Mouse (Mus musculus): ENCODE data around the gene Pml. TPM values are rescaled to one million over a fixed set of nuclear protein-coding genes. Genes with fewer than 3 reads are reported as not detected.
A peak's percentile ranks its signal among the peaks of the same experiment; 100 is the strongest.

Pml gene
- polyA plus RNA-seq, 1 experiment: 24.3 TPM

- H3K4me3 ChIP-seq (ENCODE audit: insufficient read depth, poor library complexity, severe bottlenecking): no peak overlapping the region
- no peaks in the 10 kb centered on the region for H3K36me3 ChIP-seq (ENCODE audit: control insufficient read depth, insufficient read depth)
- TF ChIP-seq CEBPB (IDR thresholded peaks at IDR 0.05; ENCODE audit: low read depth) (no peak), MYOG (IDR thresholded peaks at IDR 0.05; ENCODE audit: control insufficient read depth, extremely low read depth, insufficient read length) (no peak)
- H3ac ChIP-seq (ENCODE audit: control insufficient read depth, insufficient read length, low read depth): no peak overlapping the region
- no peaks in the 10 kb centered on the region for H3K27me3 ChIP-seq (ENCODE audit: control insufficient read depth, insufficient read depth, insufficient read length)
- H3K79me2 ChIP-seq (ENCODE audit: control insufficient read depth, insufficient read depth): no peaks in the 10 kb centered on the region
- no peaks in the 10 kb centered on the region for H3K79me3 ChIP-seq (ENCODE audit: low read depth)
Measured at GRCm38 (mm10) chr9:58177165-58177564, 72.4 kb downstream of the Pml start.

- TF ChIP-seq MYOD1 (IDR thresholded peaks at IDR 0.05; ENCODE audit: control insufficient read depth, insufficient read length, low read depth) (no peak), FOSL1 (IDR thresholded peaks at IDR 0.05; ENCODE audit: insufficient read depth, low read length, poor library complexity, severe bottlenecking) (no peak), USF1 (IDR thresholded peaks at IDR 0.05; ENCODE audit: low read depth) (no peak), MAX (IDR thresholded peaks at IDR 0.05) (no peak), CTCF (IDR thresholded peaks at IDR 0.05; ENCODE audit: control insufficient read depth, insufficient read depth, insufficient read length) (no peak), CEBPB (IDR thresholded peaks at IDR 0.05; ENCODE audit: low read depth) (no peak), MYOG (IDR thresholded peaks at IDR 0.05; ENCODE audit: control insufficient read depth, extremely low read depth, insufficient read length) (no peak)
- Histone ChIP-seq H3K79me3 (ENCODE audit: low read depth) (no peaks in the 10 kb centered on the region), H3K27me3 (ENCODE audit: control insufficient read depth, insufficient read depth, insufficient read length) (no peaks in the 10 kb centered on the region), H3K4me3 (ENCODE audit: insufficient read depth, poor library complexity, severe bottlenecking) (no peak overlapping the region), H3K36me3 (ENCODE audit: control insufficient read depth, insufficient read depth) (no peaks in the 10 kb centered on the region), H3K79me2 (ENCODE audit: control insufficient read depth, insufficient read depth) (no peaks in the 10 kb centered on the region), H3ac (ENCODE audit: control insufficient read depth, insufficient read length, low read depth) (no peak overlapping the region)
Measured at GRCm38 (mm10) chr9:58175745-58176487, 73.7 kb downstream of the Pml start.

- Histone ChIP-seq H3ac (ENCODE audit: control insufficient read depth, insufficient read length, low read depth) (no peak overlapping the region), H3K79me3 (ENCODE audit: low read depth) (no peaks in the 10 kb centered on the region), H3K27me3 (ENCODE audit: control insufficient read depth, insufficient read depth, insufficient read length) (no peaks in the 10 kb centered on the region), H3K36me3 (ENCODE audit: control insufficient read depth, insufficient read depth) (no peaks in the 10 kb centered on the region), H3K79me2 (ENCODE audit: control insufficient read depth, insufficient read depth) (no peaks in the 10 kb centered on the region), H3K4me3 (ENCODE audit: insufficient read depth, poor library complexity, severe bottlenecking) (no peak overlapping the region)
- TF ChIP-seq USF1 (IDR thresholded peaks at IDR 0.05; ENCODE audit: low read depth) (peak; percentile 79), MAX (IDR thresholded peaks at IDR 0.05) (no peak), FOSL1 (IDR thresholded peaks at IDR 0.05; ENCODE audit: insufficient read depth, low read length, poor library complexity, severe bottlenecking) (no peak), CTCF (IDR thresholded peaks at IDR 0.05; ENCODE audit: control insufficient read depth, insufficient read depth, insufficient read length) (no peak), CEBPB (IDR thresholded peaks at IDR 0.05; ENCODE audit: low read depth) (no peak), MYOG (IDR thresholded peaks at IDR 0.05; ENCODE audit: control insufficient read depth, extremely low read depth, insufficient read length) (no peak), MYOD1 (IDR thresholded peaks at IDR 0.05; ENCODE audit: control insufficient read depth, insufficient read length, low read depth) (peak; percentile 75)
Measured at GRCm38 (mm10) chr9:58174818-58175251, 74.8 kb downstream of the Pml start.

GRCm38 (mm10) chr9:58172863-58173262 is 76.7 kb downstream of the Pml start:
- H3K79me2 ChIP-seq (ENCODE audit: control insufficient read depth, insufficient read depth): no peaks in the 10 kb centered on the region
- no peaks in the 10 kb centered on the region for H3K27me3 ChIP-seq (ENCODE audit: control insufficient read depth, insufficient read depth, insufficient read length)
- H3K4me3 ChIP-seq (ENCODE audit: insufficient read depth, poor library complexity, severe bottlenecking): no peak overlapping the region
- no peaks in the 10 kb centered on the region for H3K79me3 ChIP-seq (ENCODE audit: low read depth)
- no peak overlapping the region for H3ac ChIP-seq (ENCODE audit: control insufficient read depth, insufficient read length, low read depth)
- TF ChIP-seq CTCF (IDR thresholded peaks at IDR 0.05; ENCODE audit: control insufficient read depth, insufficient read depth, insufficient read length) (no peak), FOSL1 (IDR thresholded peaks at IDR 0.05; ENCODE audit: insufficient read depth, low read length, poor library complexity, severe bottlenecking) (no peak)
- no peaks in the 10 kb centered on the region for H3K36me3 ChIP-seq (ENCODE audit: control insufficient read depth, insufficient read depth)

GRCm38 (mm10) chr9:58169426-58169825 is 80.2 kb downstream of the Pml start:
- TF ChIP-seq MAX (IDR thresholded peaks at IDR 0.05): no peak
- TF ChIP-seq CTCF (IDR thresholded peaks at IDR 0.05; ENCODE audit: control insufficient read depth, insufficient read depth, insufficient read length): no peak
- no peak for TF ChIP-seq MYOG (IDR thresholded peaks at IDR 0.05; ENCODE audit: control insufficient read depth, extremely low read depth, insufficient read length)
- TF ChIP-seq FOSL1 (IDR thresholded peaks at IDR 0.05; ENCODE audit: insufficient read depth, low read length, poor library complexity, severe bottlenecking): no peak
- TF ChIP-seq CEBPB (IDR thresholded peaks at IDR 0.05; ENCODE audit: low read depth): no peak
- no peak for TF ChIP-seq USF1 (IDR thresholded peaks at IDR 0.05; ENCODE audit: low read depth)
- no peak for TF ChIP-seq MYOD1 (IDR thresholded peaks at IDR 0.05; ENCODE audit: control insufficient read depth, insufficient read length, low read depth)
- no peaks in the 10 kb centered on the region for H3K27me3 ChIP-seq (ENCODE audit: control insufficient read depth, insufficient read depth, insufficient read length)

GRCm38 (mm10) chr9:58168880-58169279 is 80.7 kb downstream of the Pml start:
- H3K79me3 ChIP-seq (ENCODE audit: low read depth): no peaks in the 10 kb centered on the region
- H3K36me3 ChIP-seq (ENCODE audit: control insufficient read depth, insufficient read depth): no peaks in the 10 kb centered on the region
- H3ac ChIP-seq (ENCODE audit: control insufficient read depth, insufficient read length, low read depth): no peak overlapping the region
- H3K27me3 ChIP-seq (ENCODE audit: control insufficient read depth, insufficient read depth, insufficient read length): no peaks in the 10 kb centered on the region
- H3K79me2 ChIP-seq (ENCODE audit: control insufficient read depth, insufficient read depth): no peaks in the 10 kb centered on the region
- no peak overlapping the region for H3K4me3 ChIP-seq (ENCODE audit: insufficient read depth, poor library complexity, severe bottlenecking)
- TF ChIP-seq CTCF (IDR thresholded peaks at IDR 0.05; ENCODE audit: control insufficient read depth, insufficient read depth, insufficient read length) (no peak), MYOD1 (IDR thresholded peaks at IDR 0.05; ENCODE audit: control insufficient read depth, insufficient read length, low read depth) (peak; percentile 80)

More at GRCm38 (mm10) chr9:58169426-58169825, 80.2 kb downstream of the Pml start:
- Histone ChIP-seq H3ac (ENCODE audit: control insufficient read depth, insufficient read length, low read depth) (no peak overlapping the region), H3K4me3 (ENCODE audit: insufficient read depth, poor library complexity, severe bottlenecking) (no peak overlapping the region), H3K36me3 (ENCODE audit: control insufficient read depth, insufficient read depth) (no peaks in the 10 kb centered on the region), H3K79me2 (ENCODE audit: control insufficient read depth, insufficient read depth) (no peaks in the 10 kb centered on the region), H3K79me3 (ENCODE audit: low read depth) (no peaks in the 10 kb centered on the region)

Small RNA genes lying within 50 kb of the gene (microRNA-seq; reads per million reads assigned to microRNA genes)
- gene Mir6385 (ENCODE audit: borderline microRNAs expressed): not detected

Other genes starting within 250 kb of the Pml start
- gene Cyp11a1, start 243.4 kb downstream of the Pml start, polyA plus RNA-seq (2012; fragmentation: generic; extraction: Trizol): 0.04 TPM
- 0.29 TPM for gene Stra6, start 186.0 kb downstream of the Pml start, polyA plus RNA-seq (2012; fragmentation: generic; extraction: Trizol)
- not detected for gene Ccdc33, start 131.0 kb downstream of the Pml start, polyA plus RNA-seq (2012; fragmentation: generic; extraction: Trizol)
- 10.3 TPM for gene Islr, start 45.5 kb downstream of the Pml start, polyA plus RNA-seq (2012; fragmentation: generic; extraction: Trizol)
- 0.07 TPM for gene Islr2, start 45.5 kb downstream of the Pml start, polyA plus RNA-seq (2012; fragmentation: generic; extraction: Trizol)
- 13.4 TPM for gene Stoml1, start 3.4 kb upstream of the Pml start, polyA plus RNA-seq (2012; fragmentation: generic; extraction: Trizol)
- 5.1 TPM for gene Loxl1, start 63.4 kb upstream of the Pml start, polyA plus RNA-seq (2012; fragmentation: generic; extraction: Trizol)
- gene Tbc1d21, start 120.7 kb upstream of the Pml start, polyA plus RNA-seq (2012; fragmentation: generic; extraction: Trizol): not detected
- 23.3 TPM for gene Insyn1, start 238.8 kb upstream of the Pml start, polyA plus RNA-seq (2012; fragmentation: generic; extraction: Trizol)